In genomic region chr7:127470743-127471645, GRCm38 (mm10) we compare ENCODE assay signal across 7 mouse cellular contexts. TPM values are rescaled to one million over a fixed set of nuclear protein-coding genes. Genes with fewer than 3 reads are reported as not detected.
A peak's percentile ranks its signal among the peaks of the same experiment; 100 is the strongest.
DNase-seq lines count a peak whose midpoint lies in the region; ATAC-seq and TF ChIP-seq lines count a peak whose summit lies in the region.

No protein-coding gene starts in this region.

- H3K27ac ChIP-seq in embryonic facial prominence, embryonic 10.5 days (replicated peaks) = peak overlapping the region; percentile 95
- H3K27ac ChIP-seq in intestine, postnatal 0 days (ENCODE audit: low read depth, low read length) = peak overlapping the region; percentile 91
- H3K27ac ChIP-seq in midbrain, embryonic 12.5 days (replicated peaks) = peak overlapping the region; percentile 98
- peak overlapping the region; percentile 88 for H3K27ac ChIP-seq in small intestine, adult 2 months (ENCODE audit: insufficient read depth, low read depth, low read length)

- H3K9me3 ChIP-seq in embryonic facial prominence, embryonic 10.5 days = no peaks in the 10 kb centered on the region
- H3K9me3 ChIP-seq in intestine, postnatal 0 days (ENCODE audit: control insufficient read depth) = no peaks in the 10 kb centered on the region
- no peaks in the 10 kb centered on the region for H3K9me3 ChIP-seq in midbrain, embryonic 12.5 days

- H3K4me3 ChIP-seq in embryonic facial prominence, embryonic 10.5 days = peak overlapping the region; percentile 92
- H3K4me3 ChIP-seq in intestine, postnatal 0 days (ENCODE audit: low read depth, low read length) = peak overlapping the region; percentile 60
- H3K4me3 ChIP-seq in midbrain, embryonic 12.5 days = peak overlapping the region; percentile 70
- peak overlapping the region; percentile 94 for H3K4me3 ChIP-seq in small intestine, adult 2 months (ENCODE audit: low read depth, low read length)

- WGBS in embryonic facial prominence, embryonic 10.5 days = under 1% methylated on average over 46 of the region's 46 CpGs
- 0% methylated on average over 46 of the region's 46 CpGs for WGBS in intestine, postnatal 0 days
- WGBS in midbrain, embryonic 12.5 days = under 1% methylated on average over 46 of the region's 46 CpGs
- under 1% methylated on average over 46 of the region's 46 CpGs for WGBS in small intestine, adult 2 months

- H3K4me1 ChIP-seq in embryonic facial prominence, embryonic 10.5 days = peaks cover 18% of the 10 kb centered on the region
- H3K4me1 ChIP-seq in intestine, postnatal 0 days (replicated peaks; ENCODE audit: control insufficient read depth, insufficient read depth, low read length) = no peaks in the 10 kb centered on the region; the same call in 1 of the 2 replicates
- peaks cover 17% of the 10 kb centered on the region for H3K4me1 ChIP-seq in midbrain, embryonic 12.5 days
- H3K4me1 ChIP-seq in small intestine, adult 2 months (ENCODE audit: control insufficient read depth, insufficient read depth, insufficient read length, low read length) = peaks cover 9% of the 10 kb centered on the region; the same call in 1 of the 2 replicates

- DNase-seq in adrenal gland, postnatal 10 days = peak; percentile 91
- DNase-seq in embryonic facial prominence, embryonic 10.5 days (ENCODE audit: low spot score) = peak; percentile 93
- DNase-seq in gonadal fat pad, adult 2 months (ENCODE audit: low read depth) = peak; percentile 84
- DNase-seq in left cerebral cortex, postnatal 4 days = peak; percentile 97

- H3K9ac ChIP-seq in intestine, postnatal 0 days (ENCODE audit: low read depth, low read length) = peak overlapping the region; percentile 72
- peak overlapping the region; percentile 84 for H3K9ac ChIP-seq in midbrain, embryonic 12.5 days (replicated peaks)

- peaks cover 67% of the 10 kb centered on the region for H3K36me3 ChIP-seq in embryonic facial prominence, embryonic 10.5 days (replicated peaks)
- H3K36me3 ChIP-seq in intestine, postnatal 0 days (ENCODE audit: control insufficient read depth, insufficient read depth) = peaks cover 43% of the 10 kb centered on the region
- H3K36me3 ChIP-seq in midbrain, embryonic 12.5 days = peaks cover 47% of the 10 kb centered on the region
- H3K36me3 ChIP-seq in small intestine, adult 2 months (ENCODE audit: control insufficient read depth, insufficient read depth, low read length) = peaks cover 36% of the 10 kb centered on the region

- peak overlapping the region; percentile 88 for H3K4me2 ChIP-seq in intestine, postnatal 0 days (replicated peaks; ENCODE audit: low read depth)
- H3K4me2 ChIP-seq in midbrain, embryonic 12.5 days (replicated peaks) = peak overlapping the region; percentile 91

- TF ChIP-seq POLR2A in small intestine, adult 2 months (IDR thresholded peaks at IDR 0.05; ENCODE audit: low read depth, low read length) = peak; percentile 67; the same call in 1 of the 2 replicates

- ATAC-seq in intestine, postnatal 0 days = peak; percentile 90
- peak; percentile 91 for ATAC-seq in midbrain, embryonic 12.5 days (ENCODE audit: low FRiP score, low read depth)

- H3K27me3 ChIP-seq in embryonic facial prominence, embryonic 10.5 days (replicated peaks; ENCODE audit: low read depth, poor library complexity, severe bottlenecking) = no peaks in the 10 kb centered on the region
- H3K27me3 ChIP-seq in intestine, postnatal 0 days (replicated peaks; ENCODE audit: control insufficient read depth, insufficient read depth, low read length) = no peaks in the 10 kb centered on the region
- H3K27me3 ChIP-seq in midbrain, embryonic 12.5 days = no peaks in the 10 kb centered on the region
- H3K27me3 ChIP-seq in small intestine, adult 2 months (ENCODE audit: control insufficient read depth, insufficient read depth, low read length) = no peaks in the 10 kb centered on the region

- intact Hi-C loops in left cerebral cortex, postnatal 4 days (cut with DNase I) = loop anchor here (10.0 kb wide), 1 partner anchor 106 kb away; no protein-coding TSS in a partner anchor

- 0 out of 2 replicates have a peak, but pooled peaks have one; percentile 6 for TF ChIP-seq CTCF in intestine, postnatal 0 days (IDR thresholded peaks at IDR 0.05; ENCODE audit: low read depth)
- no peak for TF ChIP-seq CTCF in small intestine, adult 2 months (IDR thresholded peaks at IDR 0.05; ENCODE audit: extremely low read depth, insufficient read length, insufficient replicate concordance, low read depth, low read length)

RNA-seq across cellular contexts. Expression of gene Fbrs, which starts 8.0 kb away (rescaled TPM):
- 10 to 100 TPM; 53.3 to 65.8 TPM for total RNA-seq in adrenal gland, postnatal 10 days (2021)
- polyA plus RNA-seq in embryonic facial prominence, embryonic 10.5 days (2016; fragmentation: Nextera tagmentation; extraction: Ambion mirVana) = 8.6 and 9.0 TPM in 2 replicates
- polyA plus RNA-seq in gonadal fat pad, adult 2 months (2012; rRNA removed) = 15.3 and 27.5 TPM in 2 replicates
- 8.1 and 9.4 TPM in 2 replicates for polyA plus RNA-seq in intestine, postnatal 0 days (2015; fragmentation: Nextera tagmentation; extraction: Ambion mirVana)
- 10 to 100 TPM; 70.8 to 71.2 TPM for total RNA-seq in left cerebral cortex, postnatal 4 days (2021)
- polyA plus RNA-seq in midbrain, embryonic 12.5 days (2016; fragmentation: Nextera tagmentation; extraction: Ambion mirVana) = 13.9 and 14.2 TPM in 2 replicates
- 26.4 and 41.8 TPM in 2 replicates for polyA plus RNA-seq in small intestine, adult 2 months (2012; rRNA removed)

RNA-seq across cellular contexts. Expression of gene Prr14, which starts 11.6 kb away (rescaled TPM):
- total RNA-seq in adrenal gland, postnatal 10 days (2021) = 10 to 100 TPM; 37.3 to 40.0 TPM
- 46.3 and 47.9 TPM in 2 replicates for polyA plus RNA-seq in embryonic facial prominence, embryonic 10.5 days (2016; fragmentation: Nextera tagmentation; extraction: Ambion mirVana)
- polyA plus RNA-seq in gonadal fat pad, adult 2 months (2012; rRNA removed) = 52.6 and 58.8 TPM in 2 replicates
- polyA plus RNA-seq in intestine, postnatal 0 days (2015; fragmentation: Nextera tagmentation; extraction: Ambion mirVana) = 31.5 and 33.9 TPM in 2 replicates
- total RNA-seq in left cerebral cortex, postnatal 4 days (2021) = 10 to 100 TPM; 35.4 to 35.6 TPM
- 63.1 and 69.2 TPM in 2 replicates for polyA plus RNA-seq in midbrain, embryonic 12.5 days (2016; fragmentation: Nextera tagmentation; extraction: Ambion mirVana)
- 30.3 and 81.2 TPM in 2 replicates for polyA plus RNA-seq in small intestine, adult 2 months (2012; rRNA removed)

RNA-seq across cellular contexts. Expression of gene Zfp689, which starts 22.0 kb away (rescaled TPM):
- total RNA-seq in adrenal gland, postnatal 10 days (2021) = 1 to 10 TPM; 3.6 to 4.3 TPM
- 13.4 and 17.7 TPM in 2 replicates for polyA plus RNA-seq in embryonic facial prominence, embryonic 10.5 days (2016; fragmentation: Nextera tagmentation; extraction: Ambion mirVana)
- polyA plus RNA-seq in gonadal fat pad, adult 2 months (2012; rRNA removed) = 3.5 and 4.2 TPM in 2 replicates
- 2.2 and 2.6 TPM in 2 replicates for polyA plus RNA-seq in intestine, postnatal 0 days (2015; fragmentation: Nextera tagmentation; extraction: Ambion mirVana)
- 1 to 10 TPM; 9.5 to 9.7 TPM for total RNA-seq in left cerebral cortex, postnatal 4 days (2021)
- polyA plus RNA-seq in midbrain, embryonic 12.5 days (2016; fragmentation: Nextera tagmentation; extraction: Ambion mirVana) = 18.2 and 19.3 TPM in 2 replicates
- 2.0 and 2.9 TPM in 2 replicates for polyA plus RNA-seq in small intestine, adult 2 months (2012; rRNA removed)

RNA-seq across cellular contexts. Expression of gene Srcap, which starts 40.8 kb away (rescaled TPM):
- 10 to 100 TPM; 70.0 to 94.2 TPM for total RNA-seq in adrenal gland, postnatal 10 days (2021)
- polyA plus RNA-seq in embryonic facial prominence, embryonic 10.5 days (2016; fragmentation: Nextera tagmentation; extraction: Ambion mirVana) = 55.8 and 62.8 TPM in 2 replicates
- polyA plus RNA-seq in gonadal fat pad, adult 2 months (2012; rRNA removed) = 14.9 and 16.8 TPM in 2 replicates
- 12.3 and 12.5 TPM in 2 replicates for polyA plus RNA-seq in intestine, postnatal 0 days (2015; fragmentation: Nextera tagmentation; extraction: Ambion mirVana)
- total RNA-seq in left cerebral cortex, postnatal 4 days (2021) = 100 to 1,000 TPM; 113 to 128 TPM
- 94.6 and 98.3 TPM in 2 replicates for polyA plus RNA-seq in midbrain, embryonic 12.5 days (2016; fragmentation: Nextera tagmentation; extraction: Ambion mirVana)
- 22.6 and 52.6 TPM in 2 replicates for polyA plus RNA-seq in small intestine, adult 2 months (2012; rRNA removed)

RNA-seq across cellular contexts. Expression of gene Gm42715, which starts 48.4 kb away (rescaled TPM):
- 10 to 100 TPM; 17.9 to 28.8 TPM for total RNA-seq in adrenal gland, postnatal 10 days (2021)
- 16.6 and 17.8 TPM in 2 replicates for polyA plus RNA-seq in embryonic facial prominence, embryonic 10.5 days (2016; fragmentation: Nextera tagmentation; extraction: Ambion mirVana)
- polyA plus RNA-seq in gonadal fat pad, adult 2 months (2012; rRNA removed) = 8.9 and 12.1 TPM in 2 replicates
- polyA plus RNA-seq in intestine, postnatal 0 days (2015; fragmentation: Nextera tagmentation; extraction: Ambion mirVana) = 5.0 and 6.6 TPM in 2 replicates
- 10 to 100 TPM; 14.5 to 14.6 TPM for total RNA-seq in left cerebral cortex, postnatal 4 days (2021)
- 19.4 and 20.1 TPM in 2 replicates for polyA plus RNA-seq in midbrain, embryonic 12.5 days (2016; fragmentation: Nextera tagmentation; extraction: Ambion mirVana)
- polyA plus RNA-seq in small intestine, adult 2 months (2012; rRNA removed) = 5.4 and 9.5 TPM in 2 replicates

Comparison
In these comparisons a context has a peak if more than half of its experiments do, and no peak if none do; other contexts are left out.
1. Peak in every context shown above with its lines: DNase-seq, ATAC-seq, H3K4me3 ChIP-seq and H3K27ac ChIP-seq.